Mouse (Mus musculus): ENCODE data around the gene Tmem11. TPM values are rescaled to one million over a fixed set of nuclear protein-coding genes. Genes with fewer than 3 reads are reported as not detected.

Gene Tmem11
- total RNA-seq, 4 experiments from 2014 or later: 26.7 to 33.3 (median 30.3) TPM

GRCm38 (mm10) chr11:60828903-60829302, 50.2 kb downstream of the Tmem11 start:
- DNase-seq (ENCODE audit: low spot score in 2 of 2): no peak

GRCm38 (mm10) chr11:60827241-60827945, 51.7 kb downstream of the Tmem11 start:
- no peak for DNase-seq (ENCODE audit: low spot score in 2 of 2)

- DNase-seq (ENCODE audit: low spot score in 2 of 2): no peak
Observed at GRCm38 (mm10) chr11:60826700-60827099, 52.4 kb downstream of the Tmem11 start.

GRCm38 (mm10) chr11:60825191-60825590, 53.9 kb downstream of the Tmem11 start:
- DNase-seq (ENCODE audit: low spot score in 2 of 2): no peak

GRCm38 (mm10) chr11:60823771-60824170, 55.3 kb downstream of the Tmem11 start:
- no peak for DNase-seq (ENCODE audit: low spot score in 2 of 2)

GRCm38 (mm10) chr11:60816398-60816797, 62.7 kb downstream of the Tmem11 start:
- DNase-seq (ENCODE audit: low spot score in 2 of 2): no peak

Other genes starting within 250 kb of the Tmem11 start
- 10 to 100 TPM; 40.0 to 42.3 (median 40.8) TPM for gene Llgl1, start 179.5 kb downstream of the Tmem11 start, total RNA-seq (2022)
- gene Flii, start 152.0 kb downstream of the Tmem11 start, total RNA-seq (2022): 10 to 100 TPM; 61.2 to 73.0 (median 62.4) TPM
- gene Mief2, start 150.9 kb downstream of the Tmem11 start, total RNA-seq (2022): 10 to 100 TPM; 18.3 to 24.8 (median 19.8) TPM
- gene Top3a, start 101.9 kb downstream of the Tmem11 start, total RNA-seq (2022): 1 to 10 TPM; 5.4 to 7.2 (median 6.6) TPM
- 10 to 100 TPM; 31.7 to 35.9 (median 32.7) TPM for gene Smcr8, start 101.7 kb downstream of the Tmem11 start, total RNA-seq (2022)
- 1 to 10 TPM; 4.0 to 7.1 (median 5.6) TPM for gene Shmt1, start 67.6 kb downstream of the Tmem11 start, total RNA-seq (2022)
- 10 to 100 TPM; 27.6 to 30.0 (median 29.5) TPM for gene Dhrs7b, start 48.6 kb downstream of the Tmem11 start, total RNA-seq (2022)
- gene Natd1, start 35.5 kb upstream of the Tmem11 start, total RNA-seq (2022): 10 to 100 TPM in 3 of 4 experiments, 1 to 10 TPM in 1; 9.6 to 13.4 (median 11.9) TPM
- 10 to 100 TPM; 12.0 to 18.7 (median 16.3) TPM for gene Map2k3, start 52.8 kb upstream of the Tmem11 start, total RNA-seq (2022)
- 10 to 100 TPM; 15.1 to 19.8 (median 15.6) TPM for gene Kcnj12, start 143.3 kb upstream of the Tmem11 start, total RNA-seq (2022)
- gene Tnfrsf13b, start 247.5 kb upstream of the Tmem11 start, total RNA-seq (2022): 1 to 10 TPM in 3 of 4 experiments, under 1 TPM in 1; 0.76 to 2.3 (median 1.5) TPM